Mouse (Mus musculus) stomach, embryonic 14.5 days (tissue): ENCODE measurements around the gene Tmem143. TPM values are rescaled to one million over a fixed set of nuclear protein-coding genes. Genes with fewer than 3 reads are reported as not detected.
"Not testable (repeated sequence)": the region's sequence is repeated elsewhere in the genome, so short reads cannot be mapped to it uniquely, and the experiment has no call there.

Source experiments
- ATAC-seq: fragments of 200-750 bp; cut with Nextera tagmentation; 2 replicates; pipeline ENCODE4 v1.8.0; 2017; ENCODE audit warnings: low read depth, moderate TSS enrichment; ENCODE audit not compliant: insufficient number of reproducible peaks, insufficient read depth, low FRiP score
- H3K27ac ChIP-seq: fragments of 300-500 bp; sonication (generic); 2 replicates; pipeline ENCODE4 v1.5.1; 2014; ENCODE audit warnings: mild to moderate bottlenecking, low read length, moderate library complexity, mixed read lengths
- H3K27me3 ChIP-seq: fragments of 300-500 bp; sonication (generic); 2 replicates; pipeline ENCODE4 v1.6.1; 2014; ENCODE audit warnings: low read length, control low read depth, mixed read lengths; ENCODE audit not compliant: control insufficient read depth, insufficient read depth
- H3K36me3 ChIP-seq: fragments of 300-500 bp; sonication (generic); 2 replicates; pipeline ENCODE4 v1.6.1; 2014; ENCODE audit warnings: mild to moderate bottlenecking, control low read depth, low read length, moderate library complexity, mixed read lengths; ENCODE audit not compliant: control insufficient read depth, insufficient read depth
- H3K4me1 ChIP-seq: fragments of 300-500 bp; sonication (generic); 2 replicates; pipeline ENCODE4 v1.6.1; 2014; ENCODE audit warnings: low read length, control low read depth, mixed read lengths; ENCODE audit not compliant: control insufficient read depth, insufficient read depth
- H3K4me2 ChIP-seq: fragments of 300-500 bp; sonication (generic); replicated peaks from 2 replicates; pipeline ENCODE4 v1.6.1; 2014; ENCODE audit warnings: low read depth, low read length, control low read depth
- H3K4me3 ChIP-seq: fragments of 300-500 bp; sonication (generic); 2 replicates; pipeline ENCODE4 v1.5.1; 2014; ENCODE audit warnings: low read depth, low read length, control low read depth
- H3K9ac ChIP-seq: fragments of 300-500 bp; sonication (generic); replicated peaks from 2 replicates; pipeline ENCODE4 v1.6.1; 2014; ENCODE audit warnings: low read depth, mild to moderate bottlenecking, control low read depth, low read length, moderate library complexity, mixed read lengths
- H3K9me3 ChIP-seq: fragments of 300-500 bp; sonication (generic); 2 replicates; pipeline ENCODE4 v1.6.1; 2016; ENCODE audit warnings: low read depth, low read length, control low read depth; ENCODE audit not compliant: control insufficient read depth
- WGBS: fragments of 180-500 bp; shearing (Covaris S2); extraction: QIAGEN DNeasy Blood & Tissue Kit; methylation state at CpG from one replicate; pipeline ENCODE4 v1.1.7; 2014; 5-methylcytosine and 5-hydroxymethylcytosine counted together
- polyA plus RNA-seq: library from polyadenylated mRNA; unstranded; fragments of >200 nt; fragmentation: Nextera tagmentation; extraction: Ambion mirVana; gene quantifications from 2 replicates; pipeline ENCODE4 v1.2.1, GENCODE M21; 2014

The Tmem143 gene
- polyA plus RNA-seq, 1 experiment from 2014 or later: 5.4 TPM

DNA sequence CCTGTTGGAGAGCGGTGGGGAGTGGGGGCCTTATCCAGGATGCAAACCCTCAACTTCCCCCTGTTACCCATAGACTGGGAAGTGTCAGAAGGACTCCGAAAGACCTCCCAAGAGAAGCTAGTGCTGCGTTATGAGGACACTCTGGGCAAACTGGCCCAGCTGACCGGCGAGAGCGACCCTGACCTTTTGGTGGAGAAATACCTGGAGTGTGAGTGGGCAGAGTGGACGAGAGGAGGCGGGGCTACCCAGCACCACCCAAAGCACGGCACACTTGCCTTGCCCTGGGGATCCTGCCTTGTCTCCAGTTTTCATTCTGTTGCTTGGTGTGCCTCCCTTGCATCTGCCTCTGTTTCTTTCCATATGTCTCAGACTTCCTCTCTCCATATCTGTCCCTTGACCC lies 45.2 kb downstream of the Tmem143 start:
- Histone ChIP-seq H3K27me3 (no peaks in the 10 kb centered on the region), H3K4me1 (no peaks in the 10 kb centered on the region), H3K4me2 (no peak overlapping the region), H3K9ac (no peak overlapping the region), H3K36me3 (no peaks in the 10 kb centered on the region), H3K4me3 (no peak overlapping the region), H3K9me3 (no peaks in the 10 kb centered on the region), H3K27ac (no peak overlapping the region)
- WGBS: 87% methylated on average over 9 of the region's 9 CpGs
- ATAC-seq: no peak

DNA sequence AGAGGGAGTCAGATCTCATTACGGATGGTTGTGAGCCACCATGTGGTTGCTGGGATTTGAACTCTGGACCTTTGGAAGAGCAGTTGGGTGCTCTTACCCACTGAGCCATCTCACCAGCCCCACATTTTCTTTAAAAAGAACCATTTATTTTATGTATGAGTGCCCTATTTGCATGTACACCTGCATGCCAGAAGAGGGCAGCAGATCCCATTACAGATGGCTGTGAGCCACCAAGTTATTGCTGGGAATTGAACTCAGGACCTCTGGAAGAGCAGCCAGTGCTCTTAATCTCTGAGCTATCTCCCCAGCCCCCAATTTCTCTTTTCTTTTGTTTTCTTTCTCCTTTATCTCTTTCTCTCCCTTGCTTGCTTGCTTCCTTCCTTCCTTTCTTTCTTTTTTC lies 46.5 kb downstream of the Tmem143 start:
- not testable (repeated sequence) for H3K4me2 ChIP-seq, H3K9me3 ChIP-seq, H3K36me3 ChIP-seq, H3K27me3 ChIP-seq, H3K27ac ChIP-seq, H3K4me1 ChIP-seq, H3K9ac ChIP-seq, ATAC-seq, H3K4me3 ChIP-seq
- WGBS: 80% methylated on average over 1 of the region's 1 CpGs

DNA sequence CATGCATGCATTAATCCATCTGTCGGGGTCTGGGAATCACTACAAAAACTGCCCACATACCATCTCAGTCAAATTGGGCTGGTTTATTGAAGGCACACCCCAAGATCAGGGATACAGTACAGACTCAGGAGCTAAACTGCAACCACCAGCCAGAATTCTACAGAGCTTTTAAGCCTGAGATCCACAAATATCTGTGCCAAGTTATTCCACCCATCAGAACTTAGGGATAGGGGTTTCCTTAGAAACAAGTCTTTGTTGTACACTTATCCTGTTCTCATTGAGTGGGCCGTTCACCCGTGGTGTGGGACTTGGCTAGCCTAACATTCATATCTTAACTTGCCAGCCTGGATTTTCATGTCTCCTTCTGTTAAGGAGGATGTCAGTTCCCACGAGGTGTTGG lies 52.3 kb downstream of the Tmem143 start:
- Histone ChIP-seq H3K4me3 (no peak overlapping the region), H3K9ac (no peak overlapping the region), H3K4me1 (no peaks in the 10 kb centered on the region), H3K27ac (no peak overlapping the region), H3K36me3 (no peaks in the 10 kb centered on the region), H3K27me3 (no peaks in the 10 kb centered on the region), H3K9me3 (no peaks in the 10 kb centered on the region), H3K4me2 (no peak overlapping the region)
- no peak for ATAC-seq
- 79% methylated on average over 4 of the region's 4 CpGs for WGBS

DNA sequence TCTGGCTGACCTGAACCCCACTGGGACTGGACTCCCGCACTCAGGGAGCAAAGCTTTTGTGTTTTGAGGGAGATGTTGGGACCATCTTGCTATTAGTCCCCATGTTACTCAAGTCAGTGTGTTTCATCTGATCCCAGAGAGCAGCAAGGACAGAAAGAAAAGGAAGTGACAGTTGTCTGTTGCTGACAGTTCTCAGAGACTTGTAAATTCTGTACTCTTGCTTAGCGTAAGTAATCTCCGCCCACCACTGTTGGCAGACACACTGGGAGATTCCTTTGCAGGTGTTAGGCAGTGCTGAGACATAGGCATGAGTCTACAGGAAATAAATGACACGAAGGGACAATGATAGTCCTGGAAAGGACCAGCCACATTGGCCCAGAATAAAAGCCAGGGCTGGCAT lies 59.9 kb downstream of the Tmem143 start:
- Histone ChIP-seq H3K36me3 (no peaks in the 10 kb centered on the region), H3K9me3 (no peaks in the 10 kb centered on the region), H3K27me3 (no peaks in the 10 kb centered on the region), H3K4me1 (no peaks in the 10 kb centered on the region), H3K4me3 (no peak overlapping the region), H3K9ac (no peak overlapping the region), H3K27ac (no peak overlapping the region), H3K4me2 (no peak overlapping the region)
- ATAC-seq: no peak
- 58% methylated on average over 4 of the region's 4 CpGs for WGBS

Other genes with a start within 250 kb of the Tmem143 start
- gene Fut2, start 230.5 kb upstream of the Tmem143 start, polyA plus RNA-seq: 5.7 and 6.1 TPM in 2 replicates
- 0.67 and 1.0 TPM in 2 replicates for gene Ntn5, start 212.9 kb upstream of the Tmem143 start, polyA plus RNA-seq
- gene Sec1, start 202.5 kb upstream of the Tmem143 start, polyA plus RNA-seq: 4.8 and 5.7 TPM in 2 replicates
- gene Car11, start 197.1 kb upstream of the Tmem143 start, polyA plus RNA-seq: 10.4 and 11.4 TPM in 2 replicates
- gene Dbp, start 191.9 kb upstream of the Tmem143 start, polyA plus RNA-seq: 6.4 and 6.7 TPM in 2 replicates
- gene Rpl18, start 181.5 kb upstream of the Tmem143 start, polyA plus RNA-seq: 1,227 and 1,272 TPM in 2 replicates
- gene Sphk2, start 178.9 kb upstream of the Tmem143 start, polyA plus RNA-seq: 24.4 TPM in 2 replicates
- gene Fam83e, start 175.7 kb upstream of the Tmem143 start, polyA plus RNA-seq: 3.1 and 4.1 TPM in 2 replicates
- gene Spaca4, start 171.1 kb upstream of the Tmem143 start, polyA plus RNA-seq: 0.38 TPM in 1 of 2 replicates, not detected in the other
- 2.5 and 3.3 TPM in 2 replicates for gene Lmtk3, start 113.2 kb upstream of the Tmem143 start, polyA plus RNA-seq
- 2.8 and 3.6 TPM in 2 replicates for gene Sult2b1, start 112.3 kb upstream of the Tmem143 start, polyA plus RNA-seq
- gene Cyth2, start 82.4 kb upstream of the Tmem143 start, polyA plus RNA-seq: 89.3 and 92.6 TPM in 2 replicates
- 1.3 and 1.4 TPM in 2 replicates for gene Kcnj14, start 72.2 kb upstream of the Tmem143 start, polyA plus RNA-seq
- gene Grwd1, start 66.0 kb upstream of the Tmem143 start, polyA plus RNA-seq: 62.7 and 69.6 TPM in 2 replicates
- gene Kdelr1, start 24.2 kb upstream of the Tmem143 start, polyA plus RNA-seq: 150 and 157 TPM in 2 replicates
- 0.29 and 0.48 TPM in 2 replicates for gene Grin2d, start 18.6 kb upstream of the Tmem143 start, polyA plus RNA-seq
- gene Syngr4, start 227 bp upstream of the Tmem143 start, polyA plus RNA-seq: 0.45 and 0.65 TPM in 2 replicates
- 263 and 295 TPM in 2 replicates for gene Emp3, start 24.5 kb downstream of the Tmem143 start, polyA plus RNA-seq
- gene Ccdc114, start 27.1 kb downstream of the Tmem143 start, polyA plus RNA-seq: 3.4 and 3.5 TPM in 2 replicates
- gene Abcc6, start 133.4 kb downstream of the Tmem143 start, polyA plus RNA-seq: 0.78 and 1.4 TPM in 2 replicates
- 21.1 and 22.3 TPM in 2 replicates for gene Nomo1, start 136.8 kb downstream of the Tmem143 start, polyA plus RNA-seq
- gene Kcnj11, start 203.8 kb downstream of the Tmem143 start, polyA plus RNA-seq: 0.56 and 0.74 TPM in 2 replicates